Mouse (Mus musculus) ovary, adult 18-20 months (tissue): ENCODE measurements around the gene Tuba1a.
"Not testable (repeated sequence)": the region's sequence is repeated elsewhere in the genome, so short reads cannot be mapped to it uniquely, and the experiment has no call there.

ENCODE experiments used
- DNase-seq: peaks from one replicate; pipeline ENCODE4 v3.0.0; 2022; ENCODE audit warnings: low spot score, mixed read lengths

The Tuba1a gene

GRCm38 (mm10) chr15:98924682-98925081 lies 28.8 kb downstream of the Tuba1a start:
- no peak for DNase-seq

- no peak for DNase-seq
Observed at GRCm38 (mm10) chr15:98923031-98923537, 30.4 kb downstream of the Tuba1a start.

GRCm38 (mm10) chr15:98922581-98922980 lies 30.9 kb downstream of the Tuba1a start:
- no peak for DNase-seq

GRCm38 (mm10) chr15:98921510-98921909 lies 32.0 kb downstream of the Tuba1a start:
- DNase-seq: no peak

- not testable (repeated sequence) for DNase-seq
Observed at GRCm38 (mm10) chr15:98918499-98918895, 35.0 kb downstream of the Tuba1a start.

- DNase-seq: peak; percentile 100
Observed at GRCm38 (mm10) chr15:98917538-98918498, 35.7 kb downstream of the Tuba1a start, which contains the start of gene Lmbr1l. TSS of gene Lmbr1l (minus strand) at chr15:98918231.

- DNase-seq: no peak
Observed at GRCm38 (mm10) chr15:98917091-98917490, 36.4 kb downstream of the Tuba1a start.

GRCm38 (mm10) chr15:98916016-98916415 lies 37.5 kb downstream of the Tuba1a start:
- no peak for DNase-seq

GRCm38 (mm10) chr15:98914903-98915302 lies 38.6 kb downstream of the Tuba1a start:
- DNase-seq: no peak

GRCm38 (mm10) chr15:98904692-98905091 lies 48.8 kb downstream of the Tuba1a start:
- DNase-seq: no peak

GRCm38 (mm10) chr15:98902600-98902999 lies 50.9 kb downstream of the Tuba1a start:
- DNase-seq: no peak

GRCm38 (mm10) chr15:98901530-98901929 lies 52.0 kb downstream of the Tuba1a start:
- no peak for DNase-seq
